Mouse (Mus musculus) ovary, postnatal 14 days (tissue): ENCODE measurements at regions not wholly inside any gene's neighbourhood (a gene's known extent, or its start where the extent isn't known, plus 50 kb on each side); places are given as distances from the start of the nearest gene placed in this dataset.

Experiments
- DNase-seq: peaks from one replicate; pipeline ENCODE4 v3.0.0; 2022; ENCODE audit warnings: low spot score

- no peak for DNase-seq
These were observed 137.4 kb upstream of the Plcz1 start for GRCm38 (mm10) chr6:140178425-140179193.

- DNase-seq = no peak
These were observed 131.5 kb upstream of the Plcz1 start for GRCm38 (mm10) chr6:140172716-140173115.

- no peak for DNase-seq
These were observed 128.6 kb upstream of the Plcz1 start for GRCm38 (mm10) chr6:140169836-140170235.

- no peak for DNase-seq
These were observed 125.9 kb upstream of the Plcz1 start for GRCm38 (mm10) chr6:140167182-140167581.

- no peak for DNase-seq
These were observed 121.5 kb upstream of the Plcz1 start for GRCm38 (mm10) chr6:140162729-140163128.

- no peak for DNase-seq
These were observed 120.2 kb upstream of the Plcz1 start for GRCm38 (mm10) chr6:140161482-140161881.

- DNase-seq = no peak
These were observed 119.7 kb upstream of the Plcz1 start for GRCm38 (mm10) chr6:140160946-140161345.

GRCm38 (mm10) chr6:140158986-140159385 lies 117.7 kb upstream of the Plcz1 start:
- no peak for DNase-seq

- no peak for DNase-seq
These were observed 116.1 kb upstream of the Plcz1 start for GRCm38 (mm10) chr6:140157375-140157774.

- no peak for DNase-seq
These were observed 111.3 kb upstream of the Plcz1 start for GRCm38 (mm10) chr6:140152418-140153176.

- DNase-seq = no peak
These were observed 107.5 kb upstream of the Plcz1 start for GRCm38 (mm10) chr6:140148628-140149245.

GRCm38 (mm10) chr6:140148138-140148537 lies 106.9 kb upstream of the Plcz1 start:
- DNase-seq = no peak

- no peak for DNase-seq
These were observed 106.5 kb upstream of the Plcz1 start for GRCm38 (mm10) chr6:140147711-140148110.

GRCm38 (mm10) chr6:140133734-140134133 lies 92.5 kb upstream of the Plcz1 start:
- DNase-seq = no peak

GRCm38 (mm10) chr6:140126645-140127044 lies 85.4 kb upstream of the Plcz1 start:
- DNase-seq = no peak

GRCm38 (mm10) chr6:140114024-140114423 lies 72.8 kb upstream of the Plcz1 start:
- DNase-seq = no peak

GRCm38 (mm10) chr6:140112054-140112453 lies 70.8 kb upstream of the Plcz1 start:
- no peak for DNase-seq

GRCm38 (mm10) chr6:140108083-140108482 lies 66.8 kb upstream of the Plcz1 start:
- DNase-seq = no peak

- DNase-seq = no peak
These were observed 66.4 kb upstream of the Plcz1 start for GRCm38 (mm10) chr6:140107628-140108027.

- no peak for DNase-seq
These were observed 64.9 kb upstream of the Plcz1 start for GRCm38 (mm10) chr6:140106141-140106540.

- no peak for DNase-seq
These were observed 60.8 kb upstream of the Plcz1 start for GRCm38 (mm10) chr6:140102043-140102442.

GRCm38 (mm10) chr6:140095416-140095815 lies 54.2 kb upstream of the Plcz1 start:
- DNase-seq = no peak
